Mouse (Mus musculus) spleen, adult 18-20 months (tissue): ENCODE data around the gene Gfra1.

Experiments used
- DNase-seq, 2 experiments: peaks; one replicate each; pipeline ENCODE4 v3.0.0; 2022; ENCODE audit warnings: mixed read lengths in 2 of 2

Gfra1 gene

DNA sequence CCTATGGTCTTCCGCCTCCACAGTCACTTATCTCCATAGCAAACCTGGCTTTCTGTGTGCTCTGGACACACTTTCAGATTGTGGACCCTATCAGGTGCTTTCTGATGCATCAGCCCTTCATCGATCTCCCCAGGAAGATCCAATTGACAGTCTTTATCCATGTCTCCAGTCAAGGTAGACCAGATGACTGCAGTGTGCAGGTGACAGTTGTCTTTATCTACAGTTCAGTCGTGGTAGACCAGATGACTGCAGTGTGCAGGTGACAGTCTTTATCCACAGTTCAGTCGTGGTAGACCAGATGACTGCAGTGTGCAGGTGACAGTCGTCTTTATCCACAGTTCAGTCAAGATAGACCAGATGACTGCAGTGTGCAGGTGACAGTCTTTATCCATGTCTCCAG, 140.0 kb downstream of the Gfra1 start:
- no peak for DNase-seq

- no peak for DNase-seq
These were observed 141.1 kb downstream of the Gfra1 start for GRCm38 (mm10) chr19:58314631-58315030.

DNA sequence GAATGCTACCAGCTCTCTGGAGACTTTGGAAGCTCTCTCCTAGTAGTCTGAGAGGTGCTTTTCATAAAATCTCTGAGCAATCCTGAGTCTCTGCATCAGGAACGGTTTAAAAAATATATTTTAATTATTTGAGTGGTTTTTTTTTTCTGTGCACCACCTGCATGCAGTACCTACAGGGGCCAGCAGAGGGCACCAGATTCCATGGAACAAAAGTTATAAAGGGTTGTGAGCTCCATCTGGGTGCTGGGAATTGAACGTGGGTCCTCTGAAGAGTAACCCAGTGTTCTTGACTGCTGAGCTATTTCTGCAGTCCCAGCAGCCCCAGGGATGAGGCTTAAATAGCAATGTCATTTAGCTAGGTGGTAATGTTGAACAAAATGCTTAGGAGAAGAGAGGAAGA, 141.9 kb downstream of the Gfra1 start:
- DNase-seq: peak in 1 of 2 experiments; percentile 6

- no peak for DNase-seq
These were observed 143.2 kb downstream of the Gfra1 start for GRCm38 (mm10) chr19:58312492-58312891.

DNA sequence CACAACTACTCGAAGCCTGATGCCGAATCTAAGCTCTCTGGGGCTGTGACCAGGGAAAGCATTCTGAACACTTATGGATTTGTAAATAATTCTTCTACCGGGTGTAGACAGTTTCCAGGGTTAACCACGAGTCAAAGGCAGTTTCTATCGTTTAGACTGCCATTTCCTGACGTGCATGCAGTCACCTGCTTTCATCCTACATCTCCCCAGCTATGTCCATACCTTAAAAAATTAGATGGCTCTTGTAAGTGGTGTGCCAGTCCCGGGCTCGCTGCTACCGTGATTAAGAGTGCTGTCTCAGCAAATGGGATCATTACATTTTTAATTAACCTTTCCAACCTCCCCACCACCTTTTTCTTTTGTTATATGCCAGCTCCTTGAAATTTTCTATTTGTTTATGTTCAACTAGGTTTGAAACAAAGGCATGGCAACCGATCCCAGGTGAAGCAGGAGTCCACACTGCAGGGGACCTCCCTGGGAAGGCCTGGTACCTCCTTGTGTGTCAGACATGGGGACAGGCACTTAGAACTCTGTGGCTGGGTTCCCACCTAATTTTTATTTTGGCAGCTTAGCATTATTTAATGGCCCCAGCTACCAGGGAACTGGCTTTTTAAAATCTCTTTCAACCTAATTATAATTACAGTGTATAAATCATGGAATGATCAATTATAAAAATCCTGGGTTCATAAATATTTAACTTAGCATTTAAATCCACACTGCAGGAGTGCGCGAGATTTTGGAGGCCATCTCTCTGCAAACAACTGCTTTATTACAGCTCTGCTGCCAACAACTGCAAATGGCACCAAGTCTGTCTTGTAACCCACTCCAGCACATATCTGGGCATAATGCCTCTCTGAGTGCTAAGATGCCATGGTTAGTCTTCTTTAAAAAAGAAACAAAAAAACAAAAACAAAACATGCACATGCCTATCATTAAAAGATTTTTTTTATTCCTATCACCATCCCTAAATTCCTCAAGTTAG, 145.1 kb downstream of the Gfra1 start:
- DNase-seq: no peak

DNA sequence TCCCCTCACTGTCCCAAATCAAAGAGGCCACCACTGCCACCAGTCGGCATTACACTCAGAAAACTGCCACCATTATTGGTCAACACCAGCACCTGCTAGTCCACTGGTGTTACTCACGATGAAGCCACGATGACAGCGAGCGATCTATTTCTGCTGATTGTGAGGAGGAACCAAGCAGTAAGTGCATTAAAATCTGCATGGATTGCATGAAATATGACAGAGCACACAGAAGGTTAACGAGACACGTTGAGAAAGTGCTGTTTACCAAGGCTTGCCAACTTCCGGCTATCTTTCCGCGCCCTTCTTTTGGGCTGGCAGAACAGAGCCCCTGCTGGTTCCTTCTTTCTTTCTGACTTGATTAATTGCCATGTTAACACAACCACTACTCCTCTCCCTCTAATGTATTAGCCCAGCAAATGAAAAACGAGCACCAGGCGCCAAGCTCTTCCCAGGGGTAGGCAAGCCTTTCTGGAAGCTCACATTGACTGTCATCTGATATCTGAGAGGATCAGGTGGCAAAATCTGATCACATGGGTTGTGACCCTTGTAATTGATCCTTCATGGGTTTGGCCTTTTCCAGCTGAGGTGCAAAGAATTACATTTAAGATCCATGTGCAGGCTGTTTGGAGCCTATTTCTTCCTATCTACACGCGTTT, 146.0 kb downstream of the Gfra1 start:
- no peak for DNase-seq

DNA sequence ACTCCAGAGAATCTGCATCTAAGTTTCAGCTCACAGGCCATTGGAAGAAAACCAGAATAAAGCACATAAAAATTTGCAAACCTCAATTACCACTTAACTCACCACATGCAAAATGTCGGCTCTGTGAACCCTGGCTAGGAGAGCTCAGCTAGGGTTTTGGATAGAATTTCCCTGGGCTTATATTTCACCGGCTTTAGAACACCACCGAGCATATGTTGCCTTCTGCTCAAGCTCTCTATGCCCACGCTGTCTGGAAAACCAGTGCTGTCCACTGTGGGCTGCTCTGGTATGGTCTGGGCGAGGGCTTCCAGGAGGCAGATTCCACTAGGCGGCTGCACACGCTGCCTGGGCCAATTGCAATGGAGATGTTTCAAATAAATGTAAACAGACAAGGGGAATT, 154.6 kb downstream of the Gfra1 start:
- DNase-seq: no peak

DNA sequence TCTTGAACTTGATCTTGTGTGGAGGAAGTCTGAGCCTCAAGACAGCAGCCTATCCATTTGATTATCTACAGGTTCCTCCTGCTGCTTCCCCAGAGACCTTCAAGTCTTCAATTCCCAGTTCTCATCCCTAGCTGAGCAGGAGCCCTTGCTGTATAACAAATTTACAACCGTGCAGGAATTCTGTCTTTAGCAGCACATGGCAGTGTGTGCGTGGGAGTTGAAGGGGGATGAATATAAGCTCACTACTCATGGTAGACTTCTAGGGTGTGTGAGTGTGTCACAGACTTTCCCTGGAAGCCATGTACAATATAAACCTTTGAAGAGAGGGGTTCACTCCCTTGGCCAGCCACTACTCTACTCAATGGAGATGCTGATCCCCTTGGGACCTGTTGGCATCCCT, 157.8 kb downstream of the Gfra1 start:
- DNase-seq: no peak

DNA sequence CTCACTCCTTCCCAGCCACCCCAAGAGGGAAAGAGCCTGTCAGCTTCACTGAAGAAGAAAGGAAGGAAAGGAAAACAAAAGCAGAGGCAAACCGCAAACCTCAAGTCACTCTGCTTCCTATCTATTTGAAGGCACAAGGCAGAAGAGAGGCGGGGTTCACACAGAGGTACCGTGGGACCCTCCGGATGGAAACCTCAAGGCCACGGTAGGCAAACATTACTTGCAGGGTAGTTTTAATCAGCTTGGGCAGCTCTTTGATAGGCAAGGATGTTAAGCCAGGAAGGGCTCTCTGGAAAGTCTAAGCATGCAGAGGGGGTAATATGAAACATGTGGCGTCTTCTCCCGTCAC, 158.9 kb downstream of the Gfra1 start:
- DNase-seq: no peak

DNA sequence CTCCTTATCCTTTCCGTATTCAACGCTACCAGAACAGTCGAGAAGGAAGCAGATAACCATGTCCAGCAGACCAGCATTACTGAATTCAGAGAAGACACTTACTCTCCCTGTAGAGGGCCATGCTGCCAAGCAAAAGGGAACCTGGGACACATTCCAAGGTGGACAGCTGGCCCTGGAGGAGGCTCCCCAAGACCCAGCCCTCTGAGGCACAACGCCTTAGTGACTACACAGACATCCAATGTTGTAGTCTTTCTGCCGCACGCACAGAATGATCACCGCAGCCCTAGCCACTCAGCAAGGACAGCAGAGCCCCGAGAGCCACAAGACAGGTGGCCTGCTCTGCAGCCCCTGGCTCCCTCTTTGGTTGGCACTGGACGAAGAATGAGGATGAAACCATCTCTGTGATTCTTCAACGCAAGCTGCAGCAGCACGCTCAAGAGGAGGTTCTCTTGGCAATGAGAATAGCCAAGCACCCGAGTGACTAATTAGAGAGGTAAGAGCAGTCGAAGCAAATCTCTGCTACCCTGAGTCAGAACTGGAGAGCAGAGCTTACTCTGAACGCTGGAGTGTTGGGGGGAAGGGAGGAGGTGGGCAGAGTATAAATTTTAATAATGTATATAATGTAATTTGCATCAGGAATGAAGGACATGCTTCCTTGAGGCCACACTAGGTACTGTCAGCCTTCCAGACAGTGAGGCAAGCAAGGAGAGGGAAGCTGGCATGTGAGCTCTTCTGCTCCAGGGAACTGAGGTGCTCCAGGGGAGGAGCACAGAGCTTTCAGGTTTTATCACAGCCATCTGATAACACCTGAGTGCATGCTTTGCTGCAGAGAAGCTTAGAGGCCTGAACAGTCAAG, 159.5 kb downstream of the Gfra1 start:
- no peak for DNase-seq

GRCm38 (mm10) chr19:58288145-58288544, 167.6 kb downstream of the Gfra1 start:
- DNase-seq: no peak

GRCm38 (mm10) chr19:58275281-58275680, 180.4 kb downstream of the Gfra1 start:
- DNase-seq: no peak

DNA sequence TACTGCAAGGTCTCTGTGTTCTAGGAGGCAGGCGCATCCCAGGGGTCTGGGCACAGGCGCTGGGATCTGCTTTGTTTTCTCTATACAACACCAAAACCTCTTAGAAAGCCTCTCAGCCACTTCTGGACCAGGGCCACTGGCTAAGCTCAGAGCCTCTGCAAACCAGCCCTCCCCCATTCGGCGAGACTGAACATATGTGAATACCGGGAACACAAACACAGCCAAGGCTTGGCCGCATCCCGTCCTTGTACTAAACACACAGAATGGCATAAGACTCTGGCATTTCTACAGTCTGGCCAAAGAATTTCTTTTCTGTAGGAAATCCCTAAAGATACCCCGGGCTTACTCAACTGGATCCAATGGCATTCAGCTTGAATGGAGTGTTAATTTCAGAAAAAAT, 183.9 kb downstream of the Gfra1 start:
- DNase-seq: no peak

DNA sequence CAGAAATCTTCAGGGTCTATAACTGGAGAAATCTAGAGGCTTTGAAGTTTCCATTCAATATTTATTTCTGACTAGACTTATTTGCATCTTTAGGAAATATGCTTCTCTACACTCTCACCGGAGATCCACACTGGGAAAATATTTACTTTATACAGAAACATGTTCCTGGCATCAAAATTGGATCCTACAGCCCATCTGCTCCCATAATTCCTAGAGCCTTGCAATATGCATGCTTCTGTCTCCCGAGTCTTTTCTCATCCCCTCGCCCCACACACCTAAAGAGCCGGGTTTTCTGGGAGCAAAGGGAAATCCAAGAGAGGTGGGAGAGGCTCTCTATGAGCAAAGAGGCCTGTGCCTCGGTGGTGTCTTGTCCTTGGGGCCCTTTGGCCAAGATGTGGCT, 184.9 kb downstream of the Gfra1 start:
- no peak for DNase-seq

DNA sequence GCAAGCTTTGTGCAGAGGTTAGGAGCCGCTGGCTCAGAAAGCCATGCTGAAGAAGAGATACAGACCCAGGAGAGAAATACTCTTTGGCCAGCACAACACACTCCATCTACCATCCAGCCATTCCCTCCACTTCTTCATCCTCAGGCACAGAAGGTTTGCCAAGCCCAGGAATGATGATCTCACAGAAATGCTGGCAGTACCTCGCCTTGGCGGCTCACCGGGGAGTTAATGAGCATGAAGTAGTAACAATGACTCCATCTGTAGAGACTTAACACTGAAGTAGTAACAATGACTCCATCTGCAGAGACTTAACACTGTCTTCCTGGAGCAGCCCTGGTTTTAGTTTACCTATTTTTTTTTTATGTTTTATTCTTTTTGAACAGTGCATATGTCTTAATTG, 187.2 kb downstream of the Gfra1 start:
- no peak for DNase-seq

DNA sequence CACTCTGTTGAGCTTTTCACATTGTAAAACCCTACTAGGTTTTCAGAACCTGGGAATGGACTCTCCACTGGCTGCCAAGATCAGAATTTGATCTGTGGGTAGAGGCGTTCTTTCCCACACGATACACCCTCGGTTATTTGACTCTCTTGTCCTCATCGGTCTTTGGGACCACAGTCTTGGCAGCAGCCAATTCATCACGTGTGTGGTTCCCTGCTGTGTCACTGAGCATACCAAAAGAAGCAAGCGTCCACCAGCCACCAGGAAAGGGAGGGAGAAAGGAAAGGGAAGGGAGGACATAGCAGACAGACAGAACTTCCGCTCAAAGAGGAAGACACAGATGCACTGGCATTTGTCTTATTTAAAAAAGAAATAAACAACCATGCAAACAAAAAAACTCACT, 189.1 kb downstream of the Gfra1 start:
- no peak for DNase-seq

DNA sequence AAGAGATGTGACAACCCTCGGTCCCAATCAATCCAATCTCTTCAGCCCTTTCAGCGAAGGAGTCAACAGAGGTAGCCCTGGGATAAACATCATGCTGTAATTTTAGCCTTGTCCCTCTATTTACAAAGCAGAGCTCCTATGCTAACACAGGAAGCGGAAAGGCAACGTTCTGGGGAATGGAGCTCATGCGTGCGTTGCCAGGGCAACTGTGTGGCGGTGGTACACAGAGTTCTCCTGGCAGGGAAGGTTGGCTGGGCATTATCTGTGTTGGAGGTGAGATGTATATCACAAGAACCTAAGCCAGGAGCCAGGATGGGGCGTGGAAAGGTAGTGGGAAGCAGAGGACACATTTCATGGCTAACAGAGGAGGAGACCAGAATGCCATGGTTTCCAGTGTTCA, 194.8 kb downstream of the Gfra1 start:
- DNase-seq: no peak

- no peak for DNase-seq
These were observed 196.5 kb downstream of the Gfra1 start for GRCm38 (mm10) chr19:58259250-58259649.

- DNase-seq: no peak
These were observed 199.2 kb downstream of the Gfra1 start for GRCm38 (mm10) chr19:58256485-58256884.

DNA sequence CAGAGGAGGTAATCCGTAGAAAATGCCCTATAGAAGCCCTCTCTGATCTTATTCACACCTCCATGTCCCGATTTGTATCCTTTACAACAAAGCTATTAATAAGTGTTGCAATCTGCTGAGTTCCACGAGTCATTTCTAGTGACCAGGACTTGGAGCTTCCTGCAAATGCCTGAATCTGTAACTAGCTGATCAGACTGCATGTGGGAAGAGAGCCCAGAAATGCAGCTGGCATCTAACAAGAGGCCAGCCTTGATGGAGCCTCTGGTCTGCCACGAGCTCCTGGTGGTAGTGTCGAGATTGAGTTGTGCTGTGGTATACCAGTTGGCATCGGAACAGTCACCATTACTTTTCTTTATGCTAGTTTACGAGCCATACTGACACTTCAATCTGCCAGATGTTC, 200.3 kb downstream of the Gfra1 start:
- DNase-seq: no peak

DNA sequence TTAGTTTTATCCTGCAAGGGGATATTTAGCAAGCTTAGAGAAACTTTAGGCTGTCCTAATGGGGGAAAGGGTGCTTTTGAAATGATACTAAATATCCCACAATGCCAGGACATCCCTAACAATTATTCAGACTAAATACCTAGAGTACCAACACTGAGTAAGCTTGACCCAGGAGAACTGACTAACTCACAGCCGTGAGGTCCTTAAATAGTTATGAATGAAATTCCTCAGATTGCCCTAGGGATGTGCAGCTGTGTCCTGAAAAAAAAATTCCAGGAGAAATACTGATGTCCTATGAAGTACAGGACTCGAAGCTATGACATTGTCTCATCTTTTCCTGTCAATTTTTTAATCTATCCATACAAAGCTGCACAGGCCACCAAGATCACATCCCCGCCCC, 201.5 kb downstream of the Gfra1 start:
- no peak for DNase-seq

DNA sequence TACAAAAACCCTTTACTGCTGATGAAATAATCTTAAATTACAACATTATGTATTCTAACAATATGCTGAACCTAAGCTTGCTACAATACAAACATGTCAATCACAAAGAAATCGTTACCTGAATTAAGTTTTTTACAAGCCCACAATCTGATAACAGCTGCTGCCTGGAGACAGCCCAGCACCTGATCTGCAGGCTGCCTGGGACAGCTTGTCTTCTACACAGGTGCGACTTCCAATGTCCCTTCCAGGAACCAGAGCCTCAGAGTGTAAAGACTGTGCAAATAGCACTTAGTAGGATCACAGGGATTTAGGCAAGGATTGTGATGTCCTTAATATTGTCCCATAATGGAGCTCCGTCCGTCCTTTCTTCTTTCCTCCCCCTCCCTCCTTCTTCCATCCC, 204.0 kb downstream of the Gfra1 start:
- no peak for DNase-seq

GRCm38 (mm10) chr19:58251095-58251494, 204.6 kb downstream of the Gfra1 start:
- no peak for DNase-seq
